Mouse (Mus musculus) intestine, postnatal 0 days (tissue): ENCODE data around the gene Slc52a3. TPM values are rescaled to one million over a fixed set of nuclear protein-coding genes. Genes with fewer than 3 reads are reported as not detected.

Experiments
- ATAC-seq: fragments of 200-750 bp; cut with Nextera tagmentation; 2 replicates; pipeline ENCODE4 v1.8.0; 2017; ENCODE audit warnings: mild to moderate bottlenecking, moderate TSS enrichment, moderate library complexity
- H3K27ac ChIP-seq: fragments of 300-500 bp; sonication (generic); 2 replicates; pipeline ENCODE4 v1.5.1; 2014; ENCODE audit warnings: mild to moderate bottlenecking, low read depth, low read length, moderate library complexity
- H3K27me3 ChIP-seq: fragments of 300-500 bp; sonication (generic); replicated peaks from 2 replicates; pipeline ENCODE4 v1.6.1; 2014; ENCODE audit warnings: low read length, mixed read lengths; ENCODE audit not compliant: control insufficient read depth, insufficient read depth
- H3K36me3 ChIP-seq: fragments of 300-500 bp; sonication (generic); 2 replicates; pipeline ENCODE4 v1.6.1; 2014; ENCODE audit warnings: mild to moderate bottlenecking, moderate library complexity; ENCODE audit not compliant: control insufficient read depth, insufficient read depth
- H3K4me1 ChIP-seq: fragments of 300-500 bp; sonication (generic); replicated peaks from 2 replicates; pipeline ENCODE4 v1.6.1; 2014; ENCODE audit warnings: antibody characterized with exemption, low read length, mixed read lengths; ENCODE audit not compliant: control insufficient read depth, insufficient read depth
- H3K4me2 ChIP-seq: fragments of 300-500 bp; sonication (generic); replicated peaks from 2 replicates; pipeline ENCODE4 v1.6.1; 2014; ENCODE audit warnings: low read depth, mild to moderate bottlenecking, moderate library complexity
- H3K4me3 ChIP-seq: fragments of 300-500 bp; sonication (generic); 2 replicates; pipeline ENCODE4 v1.5.1; 2014; ENCODE audit warnings: low read depth, low read length
- H3K9ac ChIP-seq: fragments of 300-500 bp; sonication (generic); 2 replicates; pipeline ENCODE4 v1.6.1; 2014; ENCODE audit warnings: mild to moderate bottlenecking, low read depth, low read length
- H3K9me3 ChIP-seq: fragments of 300-500 bp; sonication (generic); 2 replicates; pipeline ENCODE4 v1.6.1; 2016; ENCODE audit warnings: mixed run types; ENCODE audit not compliant: control insufficient read depth
- CTCF ChIP-seq: sonication (generic); IDR thresholded peaks from 2 replicates; pipeline ENCODE4 v1.5.1; 2016; ENCODE audit warnings: low read depth, mild to moderate bottlenecking, control low read depth, antibody characterized with exemption, moderate library complexity
- WGBS: fragments of 180-500 bp; shearing (Covaris S2); extraction: QIAGEN DNeasy Blood & Tissue Kit; methylation state at CpG from one replicate; pipeline ENCODE4 v1.1.7; 2014; 5-methylcytosine and 5-hydroxymethylcytosine counted together
- polyA plus RNA-seq: library from polyadenylated mRNA; unstranded; fragments of >200 nt; fragmentation: Nextera tagmentation; extraction: Ambion mirVana; gene quantifications from 2 replicates; pipeline ENCODE4 v1.2.1, GENCODE M21; 2015

Gene Slc52a3
- polyA plus RNA-seq, 1 experiment from 2014 or later, result 15.7 TPM

- H3K4me1 ChIP-seq, result no peaks in the 10 kb centered on the region
- no peak overlapping the region for H3K27ac ChIP-seq
- no peak overlapping the region for H3K9ac ChIP-seq
- 24% methylated on average over 5 of the region's 5 CpGs for WGBS
- H3K4me3 ChIP-seq, result no peak overlapping the region
- no peak overlapping the region for H3K4me2 ChIP-seq
- no peak for TF ChIP-seq CTCF
- no peaks in the 10 kb centered on the region for H3K36me3 ChIP-seq
- ATAC-seq, result peak; percentile 20; the same call in 1 of the 2 replicates
- no peaks in the 10 kb centered on the region for H3K27me3 ChIP-seq
- H3K9me3 ChIP-seq, result no peaks in the 10 kb centered on the region
Observed at GRCm38 (mm10) chr2:151959274-151959673, 37.0 kb upstream of the Slc52a3 start.

GRCm38 (mm10) chr2:151961284-151962196, 34.8 kb upstream of the Slc52a3 start:
- Histone ChIP-seq H3K9me3 (no peaks in the 10 kb centered on the region), H3K27me3 (no peaks in the 10 kb centered on the region), H3K4me3 (no peak overlapping the region), H3K27ac (no peak overlapping the region), H3K4me2 (no peak overlapping the region), H3K36me3 (no peaks in the 10 kb centered on the region), H3K4me1 (no peaks in the 10 kb centered on the region), H3K9ac (no peak overlapping the region)
- WGBS, result 51% methylated on average over 9 of the region's 9 CpGs
- TF ChIP-seq CTCF, result no peak
- ATAC-seq, result no peak

- Histone ChIP-seq H3K9me3 (no peaks in the 10 kb centered on the region), H3K27me3 (no peaks in the 10 kb centered on the region), H3K9ac (no peak overlapping the region), H3K36me3 (0 out of 2 replicates have a peak, but pooled peaks cover under 1% of the 10 kb centered on the region), H3K4me3 (no peak overlapping the region), H3K4me1 (no peaks in the 10 kb centered on the region), H3K4me2 (no peak overlapping the region), H3K27ac (no peak overlapping the region)
- WGBS, result 70% methylated on average over 10 of the region's 10 CpGs
- peak; percentile 26; the same call in 1 of the 2 replicates for ATAC-seq
- no peak for TF ChIP-seq CTCF
Observed at GRCm38 (mm10) chr2:151962474-151962873, 33.8 kb upstream of the Slc52a3 start.

GRCm38 (mm10) chr2:151963319-151963718, 33.0 kb upstream of the Slc52a3 start:
- H3K36me3 ChIP-seq, result peaks cover 9% of the 10 kb centered on the region; the same call in 1 of the 2 replicates

GRCm38 (mm10) chr2:151964052-151964451, 32.3 kb upstream of the Slc52a3 start:
- Histone ChIP-seq H3K36me3 (peaks cover 14% of the 10 kb centered on the region; the same call in 1 of the 2 replicates), H3K9me3 (no peaks in the 10 kb centered on the region), H3K9ac (no peak overlapping the region), H3K4me2 (no peak overlapping the region), H3K27me3 (no peaks in the 10 kb centered on the region), H3K4me1 (no peaks in the 10 kb centered on the region), H3K4me3 (no peak overlapping the region), H3K27ac (no peak overlapping the region)
- ATAC-seq, result no peak
- WGBS, result 39% methylated on average over 9 of the region's 9 CpGs
- TF ChIP-seq CTCF, result no peak

More at GRCm38 (mm10) chr2:151963319-151963718, 33.0 kb upstream of the Slc52a3 start:
- TF ChIP-seq CTCF, result no peak
- H3K9ac ChIP-seq, result no peak overlapping the region
- no peak overlapping the region for H3K4me2 ChIP-seq
- WGBS, result 85% methylated on average over 5 of the region's 5 CpGs
- no peak overlapping the region for H3K4me3 ChIP-seq
- no peaks in the 10 kb centered on the region for H3K27me3 ChIP-seq
- no peak for ATAC-seq
- no peak overlapping the region for H3K27ac ChIP-seq
- no peaks in the 10 kb centered on the region for H3K9me3 ChIP-seq
- no peaks in the 10 kb centered on the region for H3K4me1 ChIP-seq

GRCm38 (mm10) chr2:151967176-151967750, 29.0 kb upstream of the Slc52a3 start:
- H3K9ac ChIP-seq, result no peak overlapping the region
- peaks cover 3% of the 10 kb centered on the region; the same call in 1 of the 2 replicates for H3K4me1 ChIP-seq
- H3K27ac ChIP-seq, result no peak overlapping the region
- no peak for ATAC-seq
- no peaks in the 10 kb centered on the region for H3K9me3 ChIP-seq
- no peak for TF ChIP-seq CTCF
- H3K4me3 ChIP-seq, result no peak overlapping the region
- WGBS, result 51% methylated on average over 9 of the region's 9 CpGs
- H3K27me3 ChIP-seq, result no peaks in the 10 kb centered on the region
- H3K36me3 ChIP-seq, result peaks cover 30% of the 10 kb centered on the region; the same call in 1 of the 2 replicates
- H3K4me2 ChIP-seq, result no peak overlapping the region
